Mouse (Mus musculus) MEL (cell line): ENCODE measurements at regions not wholly inside any gene's neighbourhood (a gene's known extent, or its start where the extent isn't known, plus 50 kb on each side); places are given as distances from the start of the nearest gene placed in this dataset.

Experiments
- DNase-seq: peaks from one replicate; pipeline ENCODE4 v3.0.0; 2011; ENCODE audit warnings: low read depth, low spot score
- H3K27ac ChIP-seq: 2 replicates; pipeline ENCODE4 v1.5.1; 2012; ENCODE audit warnings: low read depth, mild to moderate bottlenecking, control low read depth, low read length, moderate library complexity; ENCODE audit not compliant: control insufficient read depth
- H3K27me3 ChIP-seq, 2 experiments: fragments of 150-350 bp in 1 of 2; sonication (generic) in 1 of 2; 2 replicates each; pipeline ENCODE4 v1.6.1; 2012; ENCODE audit warnings: low read length in 2 of 2, mild to moderate bottlenecking in 2 of 2, improper control_type of control experiment in 1 of 2, moderate library complexity in 1 of 2; ENCODE audit not compliant: insufficient read depth in 2 of 2, control insufficient read depth in 1 of 2
- H3K36me3 ChIP-seq, 2 experiments: 2 replicates each; pipeline ENCODE4 v1.6.1; 2012 to 2014; ENCODE audit warnings: low read length in 2 of 2, improper control_type of control experiment in 1 of 2, inconsistent platforms in 1 of 2, mild to moderate bottlenecking in 1 of 2; ENCODE audit not compliant: insufficient read depth in 2 of 2, control insufficient read depth in 1 of 2
- H3K4me1 ChIP-seq, 2 experiments: fragments of 150-350 bp in 1 of 2; sonication (generic) in 1 of 2; 2 replicates each; pipeline ENCODE4 v1.6.1; 2012; ENCODE audit warnings: low read length in 2 of 2, improper control_type of control experiment in 1 of 2, mild to moderate bottlenecking in 1 of 2; ENCODE audit not compliant: insufficient read depth in 2 of 2, control insufficient read depth in 1 of 2
- H3K4me3 ChIP-seq, 2 experiments: fragments of 150-350 bp in 1 of 2; sonication (generic) in 1 of 2; 2 replicates each; pipeline ENCODE4 v1.5.1; 2012; ENCODE audit warnings: low read depth in 2 of 2, low read length in 2 of 2, mild to moderate bottlenecking in 2 of 2, moderate library complexity in 2 of 2, control low read depth in 1 of 2, improper control_type of control experiment in 1 of 2; ENCODE audit not compliant: control insufficient read depth in 1 of 2, insufficient read depth in 1 of 2
- H3K79me2 ChIP-seq: 2 replicates; pipeline ENCODE4 v1.6.1; 2012; ENCODE audit warnings: mild to moderate bottlenecking, low read length, moderate library complexity; ENCODE audit not compliant: control insufficient read depth, poor library complexity, insufficient read depth
- H3K9ac ChIP-seq: 2 replicates; pipeline ENCODE4 v1.6.1; 2012; ENCODE audit warnings: low read depth, mild to moderate bottlenecking, control low read depth, low read length, moderate library complexity; ENCODE audit not compliant: control insufficient read depth, poor library complexity, severe bottlenecking
- H3K9me3 ChIP-seq: fragments of 150-350 bp; sonication (generic); replicated peaks from 2 replicates; pipeline ENCODE4 v1.6.1; 2012; ENCODE audit warnings: mild to moderate bottlenecking, low read length, improper control_type of control experiment, moderate library complexity; ENCODE audit not compliant: insufficient read depth
- BHLHE40 ChIP-seq: IDR thresholded peaks from 2 replicates; pipeline ENCODE4 v1.6.1; 2012; ENCODE audit warnings: low read depth, mild to moderate bottlenecking, inconsistent platforms, low read length, improper control_type of control experiment, borderline replicate concordance
- CHD1 ChIP-seq: IDR thresholded peaks from 2 replicates; pipeline ENCODE4 v1.6.1; 2012; ENCODE audit warnings: low read depth, mild to moderate bottlenecking, inconsistent platforms, low read length, improper control_type of control experiment
- CTCF ChIP-seq, 3 experiments: IDR thresholded peaks in 2 of 3; conservative IDR thresholded peaks in 1 of 3; 2 replicates each; pipeline ENCODE4 v1.5.1; 2011 to 2012; ENCODE audit warnings: low read length in 3 of 3, low read depth in 2 of 3, mild to moderate bottlenecking in 2 of 3, improper control_type of control experiment in 1 of 3, inconsistent platforms in 1 of 3, mixed read lengths in 1 of 3, moderate library complexity in 1 of 3; ENCODE audit not compliant: control insufficient read depth in 1 of 3, insufficient read depth in 1 of 3, poor library complexity in 1 of 3, severe bottlenecking in 1 of 3
- EP300 ChIP-seq, 2 experiments: IDR thresholded peaks; 2 replicates each; pipeline ENCODE4 v1.6.1; 2011; ENCODE audit warnings: improper control_type of control experiment in 2 of 2, low read length in 2 of 2, low read depth in 1 of 2, mild to moderate bottlenecking in 1 of 2
- ETS1 ChIP-seq: IDR thresholded peaks from 2 replicates; pipeline ENCODE4 v1.6.1; 2012; ENCODE audit warnings: low read depth, mild to moderate bottlenecking, inconsistent platforms, low read length, improper control_type of control experiment, moderate library complexity
- KAT2A ChIP-seq: conservative IDR thresholded peaks from 2 replicates; pipeline ENCODE4 v1.6.1; 2012; ENCODE audit warnings: low read depth, low read length, improper control_type of control experiment, inconsistent platforms
- MAFK ChIP-seq: IDR thresholded peaks from 2 replicates; pipeline ENCODE4 v1.6.1; 2011; ENCODE audit warnings: low read depth, mild to moderate bottlenecking, low read length, improper control_type of control experiment, borderline replicate concordance
- MAX ChIP-seq: IDR thresholded peaks from 2 replicates; pipeline ENCODE4 v1.6.1; 2011; ENCODE audit warnings: low read length, improper control_type of control experiment
- MXI1 ChIP-seq: IDR thresholded peaks from 2 replicates; pipeline ENCODE4 v1.6.1; 2011; ENCODE audit warnings: mild to moderate bottlenecking, low read depth, low read length, improper control_type of control experiment
- MYC ChIP-seq: IDR thresholded peaks from 2 replicates; pipeline ENCODE4 v1.6.1; 2011; ENCODE audit warnings: low read depth, mild to moderate bottlenecking, low read length, improper control_type of control experiment, moderate library complexity
- NRF1 ChIP-seq: IDR thresholded peaks from 2 replicates; pipeline ENCODE4 v1.6.1; 2014; ENCODE audit warnings: low read depth, mild to moderate bottlenecking, inconsistent platforms, low read length, improper control_type of control experiment, moderate library complexity; ENCODE audit not compliant: poor library complexity, insufficient read depth, severe bottlenecking
- POLR2AphosphoS2 ChIP-seq: IDR thresholded peaks from 2 replicates; pipeline ENCODE4 v1.6.1; 2011; ENCODE audit warnings: low read length, improper control_type of control experiment
- POLR2AphosphoS5 ChIP-seq: IDR thresholded peaks from 2 replicates; pipeline ENCODE4 v1.6.1; 2012; ENCODE audit warnings: low read depth, borderline replicate concordance, mild to moderate bottlenecking, inconsistent platforms, low read length, moderate library complexity, mixed read lengths
- RAD21 ChIP-seq: IDR thresholded peaks from 2 replicates; pipeline ENCODE4 v1.6.1; 2011; ENCODE audit warnings: mild to moderate bottlenecking, low read depth, low read length, improper control_type of control experiment
- RCOR1 ChIP-seq: IDR thresholded peaks from 2 replicates; pipeline ENCODE4 v1.6.1; 2012; ENCODE audit warnings: low read depth, mild to moderate bottlenecking, inconsistent platforms, low read length, improper control_type of control experiment
- ZC3H11A ChIP-seq: IDR thresholded peaks from 2 replicates; pipeline ENCODE4 v1.6.1; 2012; ENCODE audit warnings: low read depth, mild to moderate bottlenecking, inconsistent platforms, low read length, improper control_type of control experiment
- ZKSCAN1 ChIP-seq: IDR thresholded peaks from 2 replicates; pipeline ENCODE4 v1.6.1; 2012; ENCODE audit warnings: low read depth, mild to moderate bottlenecking, inconsistent platforms, low read length, improper control_type of control experiment, moderate library complexity

GRCm38 (mm10) chr10:30279978-30280377 lies 79.6 kb upstream of the Cenpw start:
- no peak for TF ChIP-seq CTCF (IDR thresholded peaks at IDR 0.05 in 2 of 3, conservative IDR thresholded peaks at IDR 0.05 in 1 of 3; ENCODE audit: control insufficient read depth in 1 of 3, insufficient read depth in 1 of 3, low read depth in 2 of 3, low read length in 3 of 3, poor library complexity in 1 of 3, severe bottlenecking in 1 of 3)
- no peak for TF ChIP-seq KAT2A
- H3K27me3 ChIP-seq, result no peaks in the 10 kb centered on the region
- no peak overlapping the region for H3K9ac ChIP-seq
- H3K9me3 ChIP-seq, result no peaks in the 10 kb centered on the region
- H3K4me1 ChIP-seq, result no peaks in the 10 kb centered on the region
- H3K36me3 ChIP-seq, result no peaks in the 10 kb centered on the region
- no peak for DNase-seq
- H3K79me2 ChIP-seq, result no peaks in the 10 kb centered on the region
- H3K4me3 ChIP-seq, result no peak overlapping the region
- no peak overlapping the region for H3K27ac ChIP-seq

- Histone ChIP-seq H3K27ac (no peak overlapping the region), H3K9ac (no peak overlapping the region), H3K27me3 (no peaks in the 10 kb centered on the region), H3K79me2 (no peaks in the 10 kb centered on the region), H3K4me1 (no peaks in the 10 kb centered on the region), H3K9me3 (no peaks in the 10 kb centered on the region), H3K4me3 (no peak overlapping the region)
- TF ChIP-seq EP300 (IDR thresholded peaks at IDR 0.05; ENCODE audit: low read depth in 1 of 2, low read length in 2 of 2), result no peak
- no peak for TF ChIP-seq RCOR1
- no peak for TF ChIP-seq ZKSCAN1
- no peak for TF ChIP-seq MXI1
- no peak for TF ChIP-seq MYC
- no peak for TF ChIP-seq ETS1
- no peak for TF ChIP-seq POLR2AphosphoS5
- TF ChIP-seq CHD1, result no peak
- TF ChIP-seq CTCF (IDR thresholded peaks at IDR 0.05 in 2 of 3, conservative IDR thresholded peaks at IDR 0.05 in 1 of 3; ENCODE audit: control insufficient read depth in 1 of 3, insufficient read depth in 1 of 3, low read depth in 2 of 3, low read length in 3 of 3, poor library complexity in 1 of 3, severe bottlenecking in 1 of 3), result no peak
- TF ChIP-seq BHLHE40, result no peak
- no peak for TF ChIP-seq ZC3H11A
- no peak for TF ChIP-seq MAX
- no peak for TF ChIP-seq RAD21
- TF ChIP-seq MAFK, result no peak
- no peak for TF ChIP-seq NRF1
- no peak for TF ChIP-seq POLR2AphosphoS2
- TF ChIP-seq, all 39 proteins: peak for 0
- no peak for DNase-seq
- H3K36me3 ChIP-seq, result no peaks in the 10 kb centered on the region
These were observed 78.6 kb upstream of the Cenpw start for GRCm38 (mm10) chr10:30278987-30279386.
